Mouse (Mus musculus) small intestine, adult 2 months (tissue): ENCODE data around the gene Calml4.

Experiments
- CTCF ChIP-seq: fragments of 200-500 bp; IDR thresholded peaks from 2 replicates; pipeline ENCODE4 v1.5.1; 2012; ENCODE audit warnings: low read depth, mild to moderate bottlenecking, control low read depth, inconsistent platforms, low read length, moderate library complexity, mixed read lengths; ENCODE audit not compliant: insufficient replicate concordance, insufficient read length; ENCODE audit errors: extremely low read depth
- POLR2A ChIP-seq: fragments of 200-500 bp; IDR thresholded peaks from 2 replicates; pipeline ENCODE4 v1.6.1; 2012; ENCODE audit warnings: low read depth, mild to moderate bottlenecking, control low read depth, inconsistent platforms, low read length, moderate library complexity

DNA sequence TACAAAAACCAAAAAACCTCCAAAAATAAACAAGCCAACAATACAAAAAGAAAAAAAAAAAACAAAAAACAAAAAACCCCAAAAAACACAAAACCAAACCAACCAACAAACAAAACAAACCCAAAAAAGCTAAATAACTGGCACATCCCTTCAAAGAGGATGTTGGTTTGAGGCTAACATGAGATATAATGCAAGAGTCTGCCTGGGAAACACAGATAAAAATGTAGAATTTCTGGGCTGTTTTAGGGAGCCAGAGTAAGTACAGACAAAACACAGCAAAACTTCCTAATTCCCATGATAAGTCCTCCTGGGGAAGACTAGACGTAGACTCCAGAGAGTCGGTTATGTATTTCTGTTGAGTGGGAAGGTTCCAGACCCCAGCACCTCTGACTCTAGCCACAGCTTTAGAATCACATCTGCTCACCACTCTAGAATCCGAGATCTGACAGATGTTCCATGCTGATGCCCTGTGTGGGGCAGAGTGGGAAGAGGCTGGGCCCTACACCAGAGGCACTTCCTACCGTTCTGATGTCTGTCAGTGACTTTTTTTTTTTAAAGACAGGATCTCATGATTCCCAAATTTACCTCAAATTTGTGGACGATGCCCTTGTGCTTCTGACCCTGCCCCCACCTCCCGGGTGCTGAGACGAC is 19.2 kb downstream of the Calml4 start:
- TF ChIP-seq POLR2A (no peak), CTCF (no peak)
